Mouse (Mus musculus): ENCODE results near the gene Cacna1d. TPM values are rescaled to one million over a fixed set of nuclear protein-coding genes. Genes with fewer than 3 reads are reported as not detected.

Gene Cacna1d
- polyA plus RNA-seq, 1 experiment from 2014 or later: 0.46 TPM

GRCm38 (mm10) chr14:30018463-30018801 lies 472.8 kb downstream of the Cacna1d start:
- Histone ChIP-seq H3K4me3 (no peak overlapping the region), H3K4me1 (no peaks in the 10 kb centered on the region), H3K36me3 (no peaks in the 10 kb centered on the region), H3K27me3 (replicated peaks) (no peaks in the 10 kb centered on the region), H3K27ac (no peak overlapping the region), H3K9ac (no peak overlapping the region), H3K4me2 (no peak overlapping the region), H3K9me3 (replicated peaks) (no peaks in the 10 kb centered on the region)
- WGBS (ENCODE audit: insufficient replicate concordance): 81% methylated on average over 4 of the region's 4 CpGs
- ATAC-seq: no peak

GRCm38 (mm10) chr14:30017794-30018462 lies 473.3 kb downstream of the Cacna1d start:
- H3K4me1 ChIP-seq: no peaks in the 10 kb centered on the region
- 72% methylated on average over 8 of the region's 8 CpGs for WGBS (ENCODE audit: insufficient replicate concordance)
- no peak overlapping the region for H3K9ac ChIP-seq
- no peaks in the 10 kb centered on the region for H3K9me3 ChIP-seq (replicated peaks)
- H3K27me3 ChIP-seq (replicated peaks): no peaks in the 10 kb centered on the region
- H3K36me3 ChIP-seq: no peaks in the 10 kb centered on the region
- no peak overlapping the region for H3K27ac ChIP-seq
- H3K4me3 ChIP-seq: no peak overlapping the region
- H3K4me2 ChIP-seq: no peak overlapping the region
- ATAC-seq: no peak

- no peaks in the 10 kb centered on the region for H3K4me1 ChIP-seq
- H3K36me3 ChIP-seq: no peaks in the 10 kb centered on the region
- whole genome bisulfite sequencing (ENCODE audit: insufficient replicate concordance): 68% methylated on average over 5 of the region's 5 CpGs
- no peaks in the 10 kb centered on the region for H3K27me3 ChIP-seq (replicated peaks)
- H3K27ac ChIP-seq: no peak overlapping the region
- H3K4me3 ChIP-seq: no peak overlapping the region
- H3K4me2 ChIP-seq: no peak overlapping the region
- no peak for ATAC-seq
- no peak overlapping the region for H3K9ac ChIP-seq
- H3K9me3 ChIP-seq (replicated peaks): no peaks in the 10 kb centered on the region
Measured at GRCm38 (mm10) chr14:30016666-30017065, 474.6 kb downstream of the Cacna1d start.

- no peak overlapping the region for H3K4me2 ChIP-seq
- H3K36me3 ChIP-seq: no peaks in the 10 kb centered on the region
- no peaks in the 10 kb centered on the region for H3K9me3 ChIP-seq (replicated peaks)
- peaks cover 14% of the 10 kb centered on the region for H3K27me3 ChIP-seq (replicated peaks)
- H3K4me1 ChIP-seq: no peaks in the 10 kb centered on the region
- ATAC-seq: no peak
- no peak overlapping the region for H3K27ac ChIP-seq
- H3K9ac ChIP-seq: no peak overlapping the region
- H3K4me3 ChIP-seq: no peak overlapping the region
- WGBS (ENCODE audit: insufficient replicate concordance): 57% methylated on average over 1 of the region's 1 CpGs
Measured at GRCm38 (mm10) chr14:30015008-30015407, 476.2 kb downstream of the Cacna1d start.

- H3K4me3 ChIP-seq: no peak overlapping the region
- WGBS (ENCODE audit: insufficient replicate concordance): 64% methylated on average over 10 of the region's 10 CpGs
- H3K36me3 ChIP-seq: no peaks in the 10 kb centered on the region
- no peak overlapping the region for H3K27ac ChIP-seq
- ATAC-seq: no peak
- no peaks in the 10 kb centered on the region for H3K9me3 ChIP-seq (replicated peaks)
- no peaks in the 10 kb centered on the region for H3K4me1 ChIP-seq
- peaks cover 20% of the 10 kb centered on the region for H3K27me3 ChIP-seq (replicated peaks)
- no peak overlapping the region for H3K4me2 ChIP-seq
- no peak overlapping the region for H3K9ac ChIP-seq
Measured at GRCm38 (mm10) chr14:30014487-30014886, 476.8 kb downstream of the Cacna1d start.

- Histone ChIP-seq H3K36me3 (no peaks in the 10 kb centered on the region), H3K4me2 (no peak overlapping the region), H3K9me3 (replicated peaks) (no peaks in the 10 kb centered on the region), H3K27ac (no peak overlapping the region), H3K4me3 (no peak overlapping the region), H3K9ac (no peak overlapping the region), H3K27me3 (replicated peaks) (peaks cover 44% of the 10 kb centered on the region), H3K4me1 (0 out of 2 replicates have a peak, but pooled peaks cover 5% of the 10 kb centered on the region)
- 69% methylated on average over 10 of the region's 10 CpGs for WGBS (ENCODE audit: insufficient replicate concordance)
- ATAC-seq: no peak
Measured at GRCm38 (mm10) chr14:30011886-30012560, 479.2 kb downstream of the Cacna1d start.

GRCm38 (mm10) chr14:30009864-30010560 lies 481.2 kb downstream of the Cacna1d start:
- Histone ChIP-seq H3K4me3 (no peak overlapping the region), H3K27ac (no peak overlapping the region), H3K4me1 (0 out of 2 replicates have a peak, but pooled peaks cover 5% of the 10 kb centered on the region), H3K9me3 (replicated peaks) (no peaks in the 10 kb centered on the region), H3K4me2 (no peak overlapping the region), H3K36me3 (no peaks in the 10 kb centered on the region), H3K9ac (no peak overlapping the region), H3K27me3 (replicated peaks) (peaks cover 44% of the 10 kb centered on the region)
- WGBS (ENCODE audit: insufficient replicate concordance): 64% methylated on average over 10 of the region's 10 CpGs
- no peak for ATAC-seq

GRCm38 (mm10) chr14:30008733-30009575 lies 482.3 kb downstream of the Cacna1d start, which contains the start of the genes Il17rb and Chdh:
Gene Il17rb (minus strand): TSS chr14:30008896.
Gene Chdh (plus strand): TSS chr14:30009023.
- H3K27ac ChIP-seq: no peak within 1 kb of the TSS
- H3K4me3 ChIP-seq: peak within 1 kb of the TSS; percentile 32
- no peaks in the 10 kb centered on the region for H3K9me3 ChIP-seq (replicated peaks)
- H3K36me3 ChIP-seq: no peaks in the 10 kb centered on the region
- WGBS (ENCODE audit: insufficient replicate concordance): 8% methylated on average over 54 of the region's 54 CpGs
- H3K27me3 ChIP-seq (replicated peaks): peaks cover 44% of the 10 kb centered on the region
- ATAC-seq: peak; percentile 59
- peak within 1 kb of the TSS; percentile 54 for H3K4me2 ChIP-seq
- H3K4me1 ChIP-seq: 0 out of 2 replicates have a peak, but pooled peaks cover 5% of the 10 kb centered on the region
- no peak within 1 kb of the TSS for H3K9ac ChIP-seq

- no peak for ATAC-seq
- H3K27ac ChIP-seq: no peak overlapping the region
Measured at GRCm38 (mm10) chr14:29999475-29999811, 491.8 kb downstream of the Cacna1d start.

GRCm38 (mm10) chr14:29998747-29999474 lies 492.3 kb downstream of the Cacna1d start:
- no peak for ATAC-seq
- WGBS (ENCODE audit: insufficient replicate concordance): 72% methylated on average over 13 of the region's 13 CpGs
- H3K27ac ChIP-seq: no peak overlapping the region

More at GRCm38 (mm10) chr14:29999475-29999811, 491.8 kb downstream of the Cacna1d start:
- WGBS (ENCODE audit: insufficient replicate concordance): 57% methylated on average over 3 of the region's 3 CpGs
- H3K4me1 ChIP-seq: peaks cover 11% of the 10 kb centered on the region; the same call in 1 of the 2 replicates
- no peak overlapping the region for H3K9ac ChIP-seq
- H3K4me3 ChIP-seq: no peak overlapping the region
- H3K27me3 ChIP-seq (replicated peaks): no peaks in the 10 kb centered on the region
- H3K4me2 ChIP-seq: no peak overlapping the region
- peaks cover 26% of the 10 kb centered on the region for H3K36me3 ChIP-seq
- H3K9me3 ChIP-seq (replicated peaks): no peaks in the 10 kb centered on the region

GRCm38 (mm10) chr14:29997345-29997744 lies 493.9 kb downstream of the Cacna1d start:
- Histone ChIP-seq H3K4me1 (peaks cover 11% of the 10 kb centered on the region; the same call in 1 of the 2 replicates), H3K4me3 (no peak overlapping the region), H3K9ac (no peak overlapping the region), H3K36me3 (peaks cover 47% of the 10 kb centered on the region), H3K4me2 (no peak overlapping the region), H3K9me3 (replicated peaks) (no peaks in the 10 kb centered on the region), H3K27me3 (replicated peaks) (no peaks in the 10 kb centered on the region), H3K27ac (no peak overlapping the region)
- ATAC-seq: no peak

More at GRCm38 (mm10) chr14:29998747-29999474, 492.3 kb downstream of the Cacna1d start:
- H3K4me3 ChIP-seq: no peak overlapping the region
- H3K36me3 ChIP-seq: peaks cover 31% of the 10 kb centered on the region
- no peak overlapping the region for H3K4me2 ChIP-seq
- H3K4me1 ChIP-seq: peaks cover 11% of the 10 kb centered on the region; the same call in 1 of the 2 replicates
- no peaks in the 10 kb centered on the region for H3K27me3 ChIP-seq (replicated peaks)
- H3K9ac ChIP-seq: no peak overlapping the region
- no peaks in the 10 kb centered on the region for H3K9me3 ChIP-seq (replicated peaks)
